Mouse (Mus musculus) heart, embryonic 14.5 days (tissue): ENCODE data around the gene Nup133. TPM values are rescaled to one million over a fixed set of nuclear protein-coding genes. Genes with fewer than 3 reads are reported as not detected.

Source experiments
- ATAC-seq: fragments of 200-750 bp; cut with Nextera tagmentation; 2 replicates; pipeline ENCODE4 v1.8.0; 2017; ENCODE audit warnings: low read depth, moderate TSS enrichment; ENCODE audit not compliant: insufficient number of reproducible peaks, insufficient read depth, low FRiP score
- H3K27ac ChIP-seq, 2 experiments: fragments of 200-500 bp in 1 of 2; fragments of 300-500 bp in 1 of 2; sonication (generic) in 1 of 2; replicated peaks in 1 of 2; 2 replicates each; pipeline ENCODE4 v1.5.1; 2012 to 2014; ENCODE audit warnings: low read depth in 2 of 2, low read length in 2 of 2, control low read depth in 1 of 2, mild to moderate bottlenecking in 1 of 2, mixed read lengths in 1 of 2; ENCODE audit not compliant: control insufficient read depth in 1 of 2, insufficient read depth in 1 of 2
- H3K27me3 ChIP-seq: fragments of 300-500 bp; sonication (generic); 2 replicates; pipeline ENCODE4 v1.6.1; 2014; ENCODE audit warnings: mild to moderate bottlenecking, low read length, control low read depth; ENCODE audit not compliant: control insufficient read depth, insufficient read depth
- H3K36me3 ChIP-seq: fragments of 300-500 bp; sonication (generic); 2 replicates; pipeline ENCODE4 v1.6.1; 2014; ENCODE audit warnings: mild to moderate bottlenecking, control low read depth, low read length, mixed read lengths; ENCODE audit not compliant: control insufficient read depth, insufficient read depth
- H3K4me1 ChIP-seq, 2 experiments: fragments of 200-500 bp in 1 of 2; fragments of 300-500 bp in 1 of 2; sonication (generic) in 1 of 2; 2 replicates each; pipeline ENCODE4 v1.6.1; 2012 to 2014; ENCODE audit warnings: low read length in 2 of 2, control low read depth in 1 of 2, mixed read lengths in 1 of 2; ENCODE audit not compliant: control insufficient read depth in 2 of 2, insufficient read depth in 2 of 2
- H3K4me2 ChIP-seq: fragments of 300-500 bp; sonication (generic); 2 replicates; pipeline ENCODE4 v1.6.1; 2014; ENCODE audit warnings: mild to moderate bottlenecking, low read length
- H3K4me3 ChIP-seq, 2 experiments: fragments of 200-500 bp in 1 of 2; fragments of 300-500 bp in 1 of 2; sonication (generic) in 1 of 2; 2 replicates each; pipeline ENCODE4 v1.5.1; 2012 to 2014; ENCODE audit warnings: low read length in 2 of 2, mild to moderate bottlenecking in 2 of 2, control low read depth in 1 of 2, low read depth in 1 of 2, moderate library complexity in 1 of 2; ENCODE audit not compliant: control insufficient read depth in 1 of 2, insufficient read depth in 1 of 2
- H3K9ac ChIP-seq: fragments of 300-500 bp; sonication (generic); 2 replicates; pipeline ENCODE4 v1.6.1; 2014; ENCODE audit warnings: mild to moderate bottlenecking, low read length
- H3K9me3 ChIP-seq: fragments of 300-500 bp; sonication (generic); 2 replicates; pipeline ENCODE4 v1.6.1; 2016; ENCODE audit warnings: low read length, control low read depth; ENCODE audit not compliant: control insufficient read depth
- WGBS: fragments of 180-500 bp; shearing (Covaris S2); extraction: QIAGEN DNeasy Blood & Tissue Kit; methylation state at CpG from one replicate; pipeline ENCODE4 v1.1.7; 2014; 5-methylcytosine and 5-hydroxymethylcytosine counted together
- polyA plus RNA-seq: library from polyadenylated mRNA; unstranded; fragments of >200 nt; fragmentation: Nextera tagmentation; extraction: Ambion mirVana; gene quantifications from 2 replicates; pipeline ENCODE4 v1.2.1, GENCODE M21; 2014

Nup133 gene
- polyA plus RNA-seq, 1 experiment from 2014 or later, result 24.2 TPM

GRCm38 (mm10) chr8:123847546-123847945, 101.5 kb downstream of the Nup133 start:
- no peak overlapping the region for H3K9ac ChIP-seq
- H3K9me3 ChIP-seq, result no peaks in the 10 kb centered on the region
- ATAC-seq, result no peak
- no peaks in the 10 kb centered on the region for H3K36me3 ChIP-seq
- no peak overlapping the region for H3K4me2 ChIP-seq
- H3K27me3 ChIP-seq, result no peaks in the 10 kb centered on the region
- H3K4me3 ChIP-seq, result no peak overlapping the region
- H3K4me1 ChIP-seq, result no peaks in the 10 kb centered on the region
- 56% methylated on average over 3 of the region's 3 CpGs for WGBS
- H3K27ac ChIP-seq, result no peak overlapping the region

Other genes starting within 250 kb of the Nup133 start
- 31.7 and 34.7 TPM in 2 replicates for gene Rab4a, start 143.3 kb downstream of the Nup133 start, polyA plus RNA-seq
- 2.9 and 3.7 TPM in 2 replicates for gene Ccsap, start 89.1 kb downstream of the Nup133 start, polyA plus RNA-seq
- gene Acta1, start 54.5 kb downstream of the Nup133 start, polyA plus RNA-seq, result 236 and 241 TPM in 2 replicates
- 21.5 and 21.9 TPM in 2 replicates for gene Abcb10, start 33.9 kb upstream of the Nup133 start, polyA plus RNA-seq
- 28.5 and 29.7 TPM in 2 replicates for gene Taf5l, start 72.1 kb upstream of the Nup133 start, polyA plus RNA-seq
- gene Urb2, start 72.2 kb upstream of the Nup133 start, polyA plus RNA-seq, result 4.3 and 4.4 TPM in 2 replicates